Mouse (Mus musculus) gastrocnemius, postnatal 4 days (tissue): ENCODE results near the gene Tmem132e. TPM values are rescaled to one million over a fixed set of nuclear protein-coding genes. Genes with fewer than 3 reads are reported as not detected.

Source experiments
- DNase-seq, 2 experiments: peaks; one replicate each; pipeline ENCODE4 v3.0.0; 2021 to 2022; ENCODE audit warnings: low spot score in 2 of 2, mixed read lengths in 2 of 2
- long read RNA-seq, 2 experiments: library from polyadenylated mRNA; stranded (forward); transcript quantifications; one replicate each; pipeline ENCODE4 v2.0.0; 2021
- total RNA-seq, 2 experiments: library from RNA; stranded (reverse); gene quantifications; 2 replicates each; pipeline ENCODE4 v1.2.3; 2021

The Tmem132e gene
- total RNA-seq: 1 to 10 TPM in 1 of 2 experiments, under 1 TPM in 1; 0.98 to 1.0 TPM
- long read RNA-seq, experiment 1: 0 reads
- long read RNA-seq, experiment 2, full-length matches to known transcripts: 3 of 3 reads
- long read RNA-seq, experiment 2, partial matches to known transcripts: 0 of 3 reads
- long read RNA-seq, experiment 2, other reads (novel, unspliced or antisense): 0 of 3 reads

DNA sequence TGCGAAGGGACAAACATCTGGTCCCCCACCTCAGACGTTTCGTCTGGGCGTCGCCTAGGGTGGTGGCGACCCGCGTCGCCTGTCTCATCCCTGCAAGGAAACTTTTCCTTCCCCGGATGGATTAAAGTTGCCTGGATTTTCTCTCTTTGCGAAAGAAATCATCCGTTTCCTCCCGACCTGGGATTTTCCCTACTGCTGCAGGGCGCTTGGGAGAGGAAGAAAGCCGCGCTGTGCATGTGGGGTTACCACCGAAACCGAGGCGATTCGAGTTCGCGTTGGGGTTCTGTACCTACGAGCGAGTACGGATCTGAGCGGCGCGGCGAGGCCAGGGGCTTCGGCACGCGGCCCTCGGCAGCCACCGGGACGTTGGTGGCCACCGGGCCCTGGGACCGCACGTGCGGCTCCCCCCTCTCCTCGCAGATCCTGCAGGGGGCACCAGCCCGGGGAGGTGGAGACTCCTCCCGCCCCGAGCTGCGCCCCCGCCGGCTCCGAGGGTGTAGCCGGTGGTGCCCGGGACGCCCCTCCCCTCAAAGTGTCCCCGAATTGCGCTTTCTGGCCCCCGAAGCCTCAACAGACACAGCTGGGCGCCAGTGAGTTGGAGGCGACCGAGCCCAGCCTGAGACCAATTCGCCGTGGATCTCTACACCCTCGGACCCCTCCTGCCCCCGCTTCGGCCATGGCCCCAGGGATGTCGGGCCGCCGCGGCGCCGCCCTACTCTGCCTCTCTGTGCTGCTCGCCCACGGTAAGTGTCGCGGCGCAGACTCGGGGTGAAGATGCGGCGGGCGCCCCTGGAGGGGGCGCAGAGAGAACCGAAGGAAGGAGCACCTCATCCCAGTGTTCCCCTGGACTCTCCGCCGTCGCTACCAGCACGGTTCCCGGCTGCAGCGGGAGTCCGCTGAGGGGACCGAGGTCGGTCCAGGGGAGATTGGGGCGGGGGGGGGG lies at the start of gene Tmem132e:
Tmem132e (plus strand) TSS at position 530 of the 943 bp plus-strand sequence.
- peak in 1 of 2 experiments; percentile 16 for DNase-seq

DNA sequence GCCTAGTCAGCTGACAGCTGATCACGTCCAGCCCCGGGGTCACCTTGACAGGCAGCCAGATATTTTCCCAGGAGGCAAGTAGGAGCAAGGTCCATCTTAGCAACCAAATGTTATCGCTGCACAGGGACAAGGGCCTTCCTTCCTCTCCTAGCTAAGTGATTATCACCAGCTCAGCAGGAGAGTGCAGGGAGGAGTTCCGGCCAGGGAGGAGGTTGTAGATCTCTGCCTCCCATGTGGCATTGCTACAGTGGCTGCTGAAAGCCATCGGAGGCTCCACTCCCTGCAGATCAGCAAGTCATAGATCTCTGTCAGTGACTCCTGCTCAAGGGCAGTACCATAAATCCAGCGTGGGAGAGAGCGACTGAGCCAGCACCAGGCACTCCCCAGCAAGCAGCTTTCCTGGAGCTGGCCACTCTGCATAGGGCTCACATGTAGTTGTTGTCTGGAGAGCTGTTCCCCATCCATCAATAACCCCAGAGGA lies 48.7 kb upstream of the Tmem132e start:
- no peak for DNase-seq

DNA sequence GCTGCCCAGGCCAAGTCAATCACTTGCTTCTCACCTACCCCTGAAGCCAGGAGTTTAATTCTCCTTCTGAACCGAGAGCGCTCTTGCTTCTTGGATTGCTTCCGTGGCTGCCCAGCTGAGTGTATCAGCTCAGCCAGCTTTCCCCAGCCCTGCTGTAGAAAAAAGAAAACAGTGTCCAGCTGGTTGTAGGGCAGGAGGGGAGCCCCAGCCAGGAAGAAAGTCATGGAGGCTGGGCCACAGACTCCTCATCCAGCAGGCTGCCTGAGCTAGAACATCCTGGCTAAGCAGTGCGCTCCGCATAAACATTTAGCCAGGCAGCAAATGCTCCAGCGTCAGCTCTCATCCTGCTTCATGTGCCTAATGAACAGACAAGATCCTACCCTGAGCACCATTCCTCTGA lies 48.3 kb upstream of the Tmem132e start:
- DNase-seq: no peak

DNA sequence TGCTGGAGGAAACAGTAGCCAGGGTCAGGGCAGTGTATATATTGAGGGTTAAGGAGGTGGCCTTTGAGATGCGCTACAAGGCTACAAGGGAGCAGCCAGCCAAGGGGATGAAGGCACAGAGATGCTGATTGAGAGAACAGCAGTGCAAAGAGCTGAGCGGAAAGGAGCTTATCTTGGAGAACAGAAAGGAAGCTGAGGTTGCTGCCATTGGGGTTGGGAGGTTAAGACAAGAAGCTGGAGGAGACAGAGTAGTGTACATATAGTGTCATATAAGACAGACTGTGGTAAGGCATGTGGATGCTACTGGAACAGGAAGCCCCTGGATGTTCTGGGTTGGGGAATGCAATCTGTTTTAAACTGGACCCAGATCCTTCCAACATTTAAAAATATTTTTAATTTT lies 47.8 kb upstream of the Tmem132e start:
- DNase-seq: no peak

DNA sequence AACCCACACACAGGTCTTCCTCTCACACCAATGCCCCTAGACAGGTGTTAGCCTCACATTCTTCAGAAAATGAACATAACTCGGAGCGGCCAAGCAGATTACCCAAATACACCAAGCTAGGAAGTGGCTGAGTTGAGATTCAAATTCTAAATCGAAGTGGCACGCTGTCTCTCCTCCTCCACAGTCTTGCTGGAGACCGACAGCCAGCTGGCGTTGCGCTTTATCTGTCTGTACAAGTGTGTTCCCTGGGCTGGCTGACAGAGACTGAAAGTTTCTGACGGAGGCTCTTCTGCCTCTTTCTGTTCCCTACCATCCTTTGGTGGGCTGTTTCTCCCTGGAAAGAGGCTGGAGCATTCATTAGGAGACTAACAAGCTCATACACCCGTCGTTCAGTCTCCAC lies 37.7 kb upstream of the Tmem132e start:
- DNase-seq: no peak

DNA sequence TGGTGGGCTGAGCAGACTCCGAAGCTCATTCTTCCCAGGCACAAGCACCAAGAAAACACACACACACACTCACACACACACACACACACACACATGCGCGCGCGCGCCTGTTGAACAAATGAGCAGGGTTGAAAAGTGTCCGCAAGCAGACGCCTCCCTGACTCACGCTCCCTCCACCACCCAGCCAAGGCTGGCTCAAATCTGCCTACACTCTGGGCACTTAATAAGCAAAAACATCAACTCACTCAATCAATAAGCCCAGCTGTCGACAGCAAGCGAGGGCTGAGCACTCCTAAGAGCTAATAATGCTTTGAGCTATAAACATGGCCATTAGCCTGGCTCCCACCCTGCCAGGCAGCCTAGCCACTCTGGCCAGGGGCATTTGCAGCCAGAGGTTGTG lies 18.5 kb upstream of the Tmem132e start:
- no peak for DNase-seq

DNA sequence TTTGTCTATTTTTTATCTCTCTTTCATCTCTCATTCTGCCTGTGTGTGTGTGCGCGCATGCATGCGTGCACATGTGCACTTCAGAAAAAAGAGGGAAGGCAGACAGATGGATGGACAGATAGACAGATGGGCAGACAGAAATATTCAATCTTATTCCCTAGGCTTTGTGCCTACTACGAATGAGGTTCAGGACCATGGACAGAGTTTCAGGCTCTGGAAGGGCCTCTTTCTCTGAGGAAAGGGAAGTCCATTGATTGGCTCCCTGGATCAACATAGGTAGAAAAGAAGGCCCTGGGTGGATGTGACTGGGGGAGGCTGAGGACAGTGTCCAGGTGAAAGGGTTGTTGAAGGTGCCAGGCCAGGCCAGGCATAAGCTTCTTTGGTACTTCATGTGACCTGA lies 17.1 kb upstream of the Tmem132e start:
- DNase-seq: peak in 1 of 2 experiments; percentile 20

DNA sequence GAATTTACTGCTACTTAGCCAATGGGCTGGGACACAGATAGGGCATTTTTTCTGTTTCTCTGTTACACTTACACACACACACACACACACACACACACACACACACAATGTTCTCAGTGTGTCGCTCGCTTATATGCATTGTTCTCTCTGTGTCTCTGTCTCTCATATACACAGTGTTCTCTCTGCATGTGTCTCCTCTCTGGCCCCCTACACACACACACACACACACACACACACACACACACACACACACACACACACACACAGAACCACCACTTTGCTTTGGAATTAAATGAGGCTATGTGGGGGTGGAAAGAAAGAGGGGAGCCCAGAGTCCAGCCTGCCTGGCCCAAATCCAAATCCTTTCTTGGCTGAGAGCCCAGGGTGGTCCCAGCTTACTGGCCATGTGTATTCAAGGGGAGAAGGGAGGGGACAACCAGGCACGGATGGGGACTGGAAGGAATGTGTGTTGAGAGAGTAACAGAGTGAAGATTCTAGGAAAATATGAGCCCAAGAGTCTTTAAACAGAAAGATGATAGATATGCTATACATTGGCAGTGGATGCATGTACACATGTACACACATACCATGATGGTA lies 8.0 kb upstream of the Tmem132e start:
- DNase-seq: no peak

DNA sequence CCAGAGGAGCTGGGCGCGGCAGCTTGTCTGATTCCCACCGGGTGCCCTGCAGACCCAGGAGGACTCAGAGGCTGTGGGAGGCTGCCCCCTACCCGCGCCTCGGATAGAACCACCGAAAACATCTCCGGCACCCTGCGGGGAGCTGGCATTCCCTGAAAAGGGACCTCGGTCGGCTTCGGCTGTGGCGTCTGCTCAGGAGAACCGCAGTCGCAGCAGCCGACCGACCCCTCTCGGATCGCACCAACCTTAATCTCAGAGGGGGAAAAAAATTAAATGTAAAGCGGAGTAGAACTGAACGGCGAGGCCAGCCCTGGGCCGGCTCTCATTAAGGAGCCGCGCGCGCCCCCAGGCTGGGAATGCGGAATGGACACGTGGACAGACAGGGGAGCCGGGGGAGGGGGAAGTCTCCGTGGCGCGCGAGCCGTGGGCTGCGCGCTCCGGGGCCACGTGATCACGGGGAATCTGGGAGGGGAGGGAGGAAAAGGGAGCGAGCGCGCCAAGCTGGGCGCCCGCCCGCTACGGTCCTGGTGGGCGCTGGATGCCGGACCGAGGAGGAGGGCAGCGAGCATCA lies 1.6 kb upstream of the Tmem132e start:
- DNase-seq: peak in 1 of 2 experiments; percentile 20

DNA sequence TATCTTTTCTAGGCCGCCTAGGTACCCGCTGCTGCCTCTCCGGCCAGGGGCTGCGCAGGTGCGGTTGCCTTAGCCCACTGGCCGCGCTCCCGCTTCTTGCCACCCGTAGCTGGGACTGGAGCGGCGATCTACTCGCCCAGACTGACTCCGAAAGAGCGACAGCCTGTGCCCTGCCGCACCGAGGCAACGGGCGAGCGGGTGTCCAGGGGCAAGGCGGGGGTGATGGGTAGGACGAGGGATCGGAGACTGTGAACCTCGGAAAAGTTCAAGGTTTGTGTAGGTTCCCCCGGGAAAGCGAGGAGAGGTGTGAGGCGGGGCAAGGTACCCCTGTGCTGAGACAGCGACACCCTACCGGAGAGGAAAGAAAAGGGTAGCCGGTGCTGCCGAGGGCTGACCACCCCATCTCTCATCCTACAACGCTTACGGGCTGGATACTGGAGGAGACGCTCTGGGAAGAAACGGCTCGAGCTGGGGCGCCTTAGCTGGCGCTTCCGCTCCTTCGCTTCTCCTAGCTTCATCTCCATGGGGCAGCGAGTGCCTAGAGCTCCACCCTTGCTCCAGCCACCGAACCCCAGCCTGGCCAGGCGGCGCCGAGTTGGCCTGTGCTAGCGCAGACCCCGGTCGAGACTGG lies 874 bp upstream of the Tmem132e start:
- DNase-seq: peak in 1 of 2 experiments; percentile 16

DNA sequence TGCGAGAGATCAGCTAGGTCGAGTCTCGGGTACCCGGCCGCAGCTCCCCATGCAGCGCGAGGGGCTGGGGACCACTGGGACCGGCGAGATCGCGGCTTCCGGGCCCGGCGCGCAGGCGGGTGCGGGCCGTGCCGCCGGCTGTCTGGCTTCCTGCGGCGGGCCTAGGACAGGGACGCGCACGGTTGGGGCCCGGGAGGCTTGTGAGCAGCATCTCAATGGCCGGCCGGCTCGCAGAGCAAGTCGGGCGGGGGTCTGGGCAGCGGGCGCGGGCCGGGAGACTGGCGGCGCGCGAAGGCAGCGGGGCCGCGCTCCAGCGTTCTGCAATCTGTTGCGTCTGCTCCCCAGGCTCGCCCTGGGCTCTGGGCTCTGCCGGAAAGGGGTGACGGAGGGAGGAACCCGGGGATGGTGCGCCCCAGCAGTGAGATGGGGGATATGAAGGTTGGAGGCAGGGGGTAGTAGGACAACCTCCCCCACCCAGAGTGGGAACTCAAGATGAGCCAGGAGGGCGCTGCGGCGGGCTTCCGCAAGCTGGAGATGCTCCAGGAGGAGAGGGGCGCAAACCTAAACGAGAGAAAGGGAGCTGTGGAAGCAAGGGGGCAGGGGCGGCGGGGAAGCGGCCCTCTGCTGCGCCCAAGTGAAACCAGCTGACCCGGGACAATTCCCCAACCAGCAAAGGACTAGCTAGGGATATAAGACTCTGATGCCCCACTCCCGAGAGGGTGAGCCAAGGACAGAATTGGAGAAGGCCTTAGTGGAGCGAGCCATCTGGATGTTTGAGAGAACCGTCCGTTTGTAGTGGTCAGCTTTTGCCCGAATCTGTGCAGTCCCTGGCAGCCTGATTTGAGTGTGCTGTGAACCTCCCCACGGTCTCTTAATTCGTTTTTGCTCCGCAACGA lies 944 bp downstream of the Tmem132e start:
- peak in 1 of 2 experiments; percentile 16 for DNase-seq

DNA sequence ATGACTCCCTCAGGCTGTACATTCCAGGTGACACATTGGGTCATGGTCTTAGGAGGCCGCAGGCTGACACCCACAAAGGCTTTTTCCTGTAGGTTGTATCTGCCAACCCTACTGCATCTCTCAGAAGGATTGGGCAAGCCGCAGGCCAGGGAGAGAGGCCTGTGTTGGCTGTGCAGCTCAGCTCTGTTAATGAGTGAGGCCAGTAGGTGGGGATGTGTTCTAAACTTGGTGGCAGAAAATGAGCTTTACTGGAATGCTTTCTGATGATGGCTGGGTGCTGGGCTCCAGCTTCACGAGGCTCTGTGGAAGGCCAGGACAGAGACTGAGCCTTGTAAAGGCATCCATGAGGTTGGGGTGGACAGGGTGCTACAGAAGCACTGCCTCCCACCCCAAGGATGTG lies 3.6 kb downstream of the Tmem132e start:
- no peak for DNase-seq

DNA sequence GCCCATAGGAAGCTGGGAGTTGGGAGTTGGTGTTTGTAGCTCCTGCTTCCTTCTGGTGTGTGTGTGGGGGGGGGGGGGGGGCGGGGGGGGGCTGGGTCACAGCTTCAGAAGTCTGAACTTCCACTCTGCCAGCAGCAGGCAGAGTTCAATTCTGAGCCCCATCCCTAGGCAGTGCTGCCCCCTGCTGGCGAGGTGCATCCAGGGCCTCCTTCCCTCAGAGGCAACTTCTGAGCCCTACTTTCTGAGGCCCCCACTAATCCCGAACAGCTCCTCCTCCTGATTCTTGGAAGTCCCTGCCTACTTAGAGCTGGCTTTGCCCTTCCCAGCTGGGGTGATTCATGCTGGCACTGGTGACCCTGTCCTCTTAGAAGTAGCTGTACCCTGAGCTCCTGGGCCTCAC lies 10.9 kb downstream of the Tmem132e start:
- DNase-seq: no peak

DNA sequence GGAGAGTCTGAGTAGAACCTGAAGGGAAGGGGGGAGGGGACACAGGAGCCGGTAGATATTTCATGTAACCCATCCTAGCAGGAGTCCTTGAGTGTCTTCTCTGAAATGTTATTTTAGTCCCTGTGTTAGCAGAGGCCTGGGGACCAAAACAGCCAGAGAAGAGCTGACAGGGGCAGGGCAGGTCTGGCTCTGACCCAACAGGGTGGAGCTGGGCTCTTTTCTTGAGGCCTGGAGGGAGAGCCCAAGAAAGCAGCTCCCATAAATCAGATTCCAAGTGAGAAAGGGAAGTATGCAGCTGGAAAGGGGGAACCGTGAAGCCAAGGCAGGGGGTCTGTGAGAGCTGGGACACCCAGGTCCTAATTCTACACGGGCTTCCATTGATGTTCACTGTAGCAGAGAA lies 16.9 kb downstream of the Tmem132e start:
- DNase-seq: no peak

DNA sequence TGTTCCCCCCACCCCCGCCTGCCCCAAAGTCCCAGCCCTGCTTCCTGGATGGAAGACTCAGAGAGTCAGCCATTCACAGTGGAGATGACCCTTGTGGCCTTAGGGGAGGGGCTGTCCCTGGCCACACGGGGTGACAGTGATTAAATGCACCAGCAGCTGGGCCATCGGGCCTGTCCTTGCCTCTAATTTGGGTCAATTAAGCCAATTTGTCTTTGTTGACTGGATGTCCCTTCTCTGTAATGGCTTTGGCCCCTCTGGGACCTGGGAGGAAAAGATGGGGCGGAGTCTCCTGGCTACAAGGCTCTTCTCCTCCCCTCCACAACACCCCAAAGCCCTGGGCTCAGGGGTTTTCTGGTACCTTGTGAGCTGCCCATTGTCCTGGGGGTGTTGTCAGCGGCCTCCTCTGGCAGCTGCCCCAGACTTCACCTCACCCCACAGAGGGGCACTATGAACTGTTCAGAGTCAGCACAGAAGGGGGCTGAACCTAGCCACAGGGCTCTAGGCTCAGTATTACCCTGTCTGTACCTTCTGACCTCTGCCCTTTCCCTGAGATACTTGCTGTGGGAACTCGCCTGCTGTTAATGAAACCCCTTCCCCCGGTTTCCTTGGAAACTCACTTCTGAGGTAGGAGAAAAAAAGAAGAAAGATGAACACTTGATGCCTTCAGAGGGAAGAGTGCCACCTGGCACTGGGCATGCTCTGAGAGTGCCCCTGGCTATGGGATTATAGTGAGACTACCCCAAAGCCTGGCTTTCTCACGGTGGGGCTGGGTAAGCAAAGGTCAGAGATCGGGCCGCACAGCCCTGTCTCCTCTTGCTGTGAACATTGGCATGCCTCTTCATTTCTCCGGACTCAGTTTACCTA lies 17.9 kb downstream of the Tmem132e start:
- no peak for DNase-seq

DNA sequence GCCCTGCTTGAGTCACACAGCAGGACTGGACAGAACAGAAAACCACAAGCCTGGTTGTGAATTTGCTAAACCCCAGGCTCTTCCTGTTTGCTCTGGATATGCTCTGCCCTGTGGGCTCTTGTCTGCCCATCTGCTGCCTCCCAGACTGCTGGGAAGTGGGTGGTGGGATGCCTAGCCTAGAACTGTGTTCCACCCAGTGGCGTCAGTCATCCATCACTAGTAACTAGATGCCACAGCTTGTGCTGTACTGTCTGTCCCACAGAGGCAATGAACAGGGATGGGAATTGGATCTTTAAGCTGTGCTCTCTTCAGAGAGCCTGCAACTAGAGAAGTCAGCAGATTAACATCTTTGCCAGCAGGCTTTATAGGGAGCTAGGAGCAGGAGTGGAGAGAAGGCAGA lies 23.8 kb downstream of the Tmem132e start:
- no peak for DNase-seq

DNA sequence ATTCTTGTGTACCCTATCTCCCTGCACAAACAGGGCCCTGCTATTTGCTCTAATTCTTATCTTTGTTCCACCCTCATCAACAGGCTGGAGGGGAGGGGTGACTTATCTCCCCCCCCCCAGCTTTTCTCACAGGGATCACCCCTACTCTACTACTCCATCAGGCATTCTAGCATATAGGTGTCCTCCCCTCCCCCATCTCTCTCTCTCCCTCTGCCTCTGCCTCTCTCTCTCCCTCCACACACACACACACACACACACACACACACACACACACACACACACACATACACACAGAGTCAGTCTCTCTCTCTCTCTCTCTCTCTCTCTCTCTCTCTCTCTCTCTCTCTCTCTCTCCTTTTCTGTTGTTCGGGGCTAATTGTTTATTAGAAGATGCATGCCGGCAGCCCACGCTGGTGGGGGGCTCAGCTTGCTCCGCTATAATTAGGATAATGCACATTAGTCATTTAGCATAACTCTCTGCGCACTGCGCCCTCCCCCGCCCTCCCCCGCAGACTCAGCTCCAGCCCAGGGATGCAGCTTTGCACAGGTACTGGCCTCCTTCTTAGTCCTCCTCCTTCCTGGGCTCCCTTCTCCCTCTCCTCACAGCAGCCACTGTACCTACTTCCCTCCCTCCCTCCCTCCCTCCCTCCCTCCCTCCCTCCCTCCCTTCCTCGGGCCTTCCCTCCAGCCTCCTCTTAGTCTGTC lies 29.8 kb downstream of the Tmem132e start:
- DNase-seq: no peak

DNA sequence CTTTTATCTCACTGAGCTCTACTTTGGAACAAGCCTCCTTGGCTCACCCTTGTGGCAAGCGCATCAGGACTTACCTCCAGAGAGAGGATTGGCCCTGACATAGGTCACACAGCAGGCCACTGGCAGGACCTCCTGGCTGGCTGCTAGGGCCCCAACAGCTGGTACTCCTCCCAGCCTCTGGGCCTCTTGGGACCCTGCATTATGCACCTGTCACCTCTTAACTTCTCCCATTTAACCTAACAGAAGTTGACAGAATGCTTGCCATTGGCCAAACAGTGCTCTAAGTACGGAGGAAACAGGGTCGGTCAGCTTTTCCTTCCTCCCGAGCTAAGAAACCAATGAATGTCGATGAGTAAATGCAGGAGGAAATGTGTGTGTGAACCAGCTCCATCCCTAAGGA lies 33.2 kb downstream of the Tmem132e start:
- DNase-seq: no peak

DNA sequence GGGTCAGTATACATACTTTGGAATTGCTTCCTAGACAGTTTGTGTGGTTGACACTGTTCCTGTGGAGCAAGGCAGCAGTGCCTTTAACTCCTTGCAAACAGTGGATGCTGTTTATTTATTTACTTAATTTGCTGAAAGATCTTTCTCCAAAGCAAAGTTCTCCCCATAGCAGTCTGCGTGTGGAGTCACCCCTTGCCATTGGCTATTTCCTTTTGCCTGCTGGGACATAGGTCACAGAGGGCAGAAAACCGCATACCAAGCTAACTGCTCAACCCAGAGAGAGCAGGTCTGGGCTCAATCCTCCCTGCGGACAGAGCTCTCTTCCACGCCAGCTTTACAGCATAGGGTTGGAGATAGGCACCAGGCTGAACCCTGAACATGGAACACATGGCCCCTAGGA lies 34.8 kb downstream of the Tmem132e start:
- no peak for DNase-seq
